Mouse (Mus musculus): ENCODE measurements around the gene Cd6. TPM values are rescaled to one million over a fixed set of nuclear protein-coding genes. Genes with fewer than 3 reads are reported as not detected.

Gene Cd6
- polyA plus RNA-seq, 1 experiment from 2014 or later: not detected

DNA sequence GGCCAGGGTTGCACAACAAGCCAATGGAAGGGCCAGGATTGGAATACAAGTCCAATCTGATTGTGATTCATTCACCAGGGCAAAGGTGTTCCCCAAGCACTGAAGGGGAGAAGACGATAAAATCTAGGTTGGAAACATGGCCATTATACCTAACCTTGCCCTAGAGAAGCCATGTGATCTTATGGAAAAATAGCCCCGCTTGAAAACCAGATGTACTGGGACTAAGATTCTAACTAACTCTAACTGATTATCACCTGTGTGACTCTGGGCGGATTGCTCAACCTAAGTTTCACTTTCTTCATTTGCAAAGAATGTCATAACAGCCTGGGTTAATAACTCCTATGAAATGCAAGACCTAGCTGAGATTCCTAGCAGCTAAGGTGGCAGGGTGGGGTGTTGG, 25.6 kb upstream of the Cd6 start:
- WGBS: 88% methylated on average over 3 of the region's 3 CpGs
- Histone ChIP-seq H3K27me3 (no peaks in the 10 kb centered on the region), H3K4me3 (no peak overlapping the region), H3K9ac (no peak overlapping the region), H3K36me3 (peaks cover 47% of the 10 kb centered on the region), H3K9me3 (replicated peaks) (no peaks in the 10 kb centered on the region), H3K4me2 (replicated peaks) (no peak overlapping the region), H3K4me1 (0 out of 2 replicates have a peak, but pooled peaks cover 4% of the 10 kb centered on the region), H3K27ac (no peak overlapping the region)
- no peak for ATAC-seq (ENCODE audit: low FRiP score)

- H3K9me3 ChIP-seq (replicated peaks): no peaks in the 10 kb centered on the region
- H3K27ac ChIP-seq: 0 out of 2 replicates have a peak overlapping the region, but pooled peaks have one; percentile 2
- no peaks in the 10 kb centered on the region for H3K36me3 ChIP-seq
- H3K9ac ChIP-seq: no peak overlapping the region
- no peak for ATAC-seq (ENCODE audit: low FRiP score)
- peaks cover 3% of the 10 kb centered on the region; the same call in 1 of the 2 replicates for H3K4me1 ChIP-seq
- 45% methylated on average over 3 of the region's 3 CpGs for WGBS
- H3K4me3 ChIP-seq: no peak overlapping the region
- no peak overlapping the region for H3K4me2 ChIP-seq (replicated peaks)
- peaks cover 9% of the 10 kb centered on the region; the same call in 1 of the 2 replicates for H3K27me3 ChIP-seq
Observed at GRCm38 (mm10) chr19:10847311-10848087, 17.6 kb upstream of the Cd6 start.

GRCm38 (mm10) chr19:10846150-10846549, 16.3 kb upstream of the Cd6 start:
- no peaks in the 10 kb centered on the region for H3K9me3 ChIP-seq (replicated peaks)
- WGBS: 63% methylated on average over 7 of the region's 7 CpGs
- H3K4me1 ChIP-seq: peaks cover 10% of the 10 kb centered on the region
- ATAC-seq (ENCODE audit: low FRiP score): peak; percentile 58; the same call in 1 of the 2 replicates
- H3K27me3 ChIP-seq: peaks cover 12% of the 10 kb centered on the region; the same call in 1 of the 2 replicates
- H3K4me2 ChIP-seq (replicated peaks): no peak overlapping the region
- no peak overlapping the region for H3K9ac ChIP-seq
- no peak overlapping the region for H3K4me3 ChIP-seq
- H3K36me3 ChIP-seq: no peaks in the 10 kb centered on the region
- no peak overlapping the region for H3K27ac ChIP-seq

DNA sequence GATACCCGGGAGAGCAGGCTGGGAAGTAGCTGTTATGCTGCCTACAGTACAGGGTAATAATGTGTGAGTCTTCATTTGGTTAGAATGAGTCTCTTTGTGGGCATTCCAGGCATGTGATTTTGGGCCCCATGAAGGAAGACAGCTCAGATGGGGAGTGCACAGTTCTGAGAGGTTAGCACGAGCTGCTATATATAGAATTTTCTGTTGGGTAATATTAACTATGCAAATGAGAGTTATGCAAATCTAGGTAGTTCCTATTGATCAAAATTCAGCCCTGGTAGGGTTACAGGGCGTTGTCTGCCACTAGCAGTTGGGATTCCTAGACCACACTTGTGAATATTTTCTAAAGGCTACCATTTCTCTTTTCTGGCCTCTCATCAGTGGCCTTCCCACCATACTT, 15.6 kb upstream of the Cd6 start:
- Histone ChIP-seq H3K4me3 (no peak overlapping the region), H3K9me3 (replicated peaks) (no peaks in the 10 kb centered on the region), H3K9ac (no peak overlapping the region), H3K27me3 (peaks cover 12% of the 10 kb centered on the region; the same call in 1 of the 2 replicates), H3K36me3 (no peaks in the 10 kb centered on the region), H3K27ac (no peak overlapping the region), H3K4me2 (replicated peaks) (no peak overlapping the region), H3K4me1 (peaks cover 10% of the 10 kb centered on the region)
- WGBS: 75% methylated on average over 3 of the region's 3 CpGs
- no peak for ATAC-seq (ENCODE audit: low FRiP score)

GRCm38 (mm10) chr19:10844206-10844605, 14.3 kb upstream of the Cd6 start:
- no peak overlapping the region for H3K4me2 ChIP-seq (replicated peaks)
- no peak for ATAC-seq (ENCODE audit: low FRiP score)
- H3K27ac ChIP-seq: no peak overlapping the region
- H3K4me3 ChIP-seq: no peak overlapping the region
- H3K4me1 ChIP-seq: peaks cover 10% of the 10 kb centered on the region
- H3K9ac ChIP-seq: no peak overlapping the region
- H3K27me3 ChIP-seq: peaks cover 12% of the 10 kb centered on the region; the same call in 1 of the 2 replicates
- WGBS: 92% methylated on average over 5 of the region's 5 CpGs
- H3K9me3 ChIP-seq (replicated peaks): no peaks in the 10 kb centered on the region
- H3K36me3 ChIP-seq: no peaks in the 10 kb centered on the region

DNA sequence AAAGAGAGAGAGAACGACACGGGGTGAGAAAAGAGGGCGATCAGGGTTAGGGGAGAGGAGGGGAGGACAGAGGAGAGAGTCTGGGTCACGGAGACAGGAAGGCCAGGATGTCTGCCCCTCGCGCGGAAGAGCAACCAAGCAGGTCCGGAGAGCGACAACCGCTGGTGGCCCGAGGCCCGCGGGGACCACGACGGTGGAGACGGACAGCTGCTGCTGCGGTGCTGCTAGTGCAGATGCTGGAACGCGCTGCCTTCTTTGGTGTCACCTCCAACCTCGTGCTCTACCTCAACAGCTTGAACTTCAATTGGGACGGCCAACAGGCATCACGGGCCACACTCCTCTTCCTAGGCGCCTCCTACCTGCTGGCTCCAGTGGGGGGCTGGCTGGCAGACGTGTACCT, 13.1 kb upstream of the Cd6 start:
- ATAC-seq (ENCODE audit: low FRiP score): no peak
- Histone ChIP-seq H3K4me1 (peaks cover 10% of the 10 kb centered on the region), H3K27ac (no peak overlapping the region), H3K4me2 (replicated peaks) (0 out of 2 replicates have a peak overlapping the region, but pooled peaks have one; percentile 11), H3K9me3 (replicated peaks) (no peaks in the 10 kb centered on the region), H3K27me3 (peaks cover 12% of the 10 kb centered on the region; the same call in 1 of the 2 replicates), H3K4me3 (no peak overlapping the region), H3K9ac (no peak overlapping the region), H3K36me3 (no peaks in the 10 kb centered on the region)
- 53% methylated on average over 24 of the region's 24 CpGs for WGBS

DNA sequence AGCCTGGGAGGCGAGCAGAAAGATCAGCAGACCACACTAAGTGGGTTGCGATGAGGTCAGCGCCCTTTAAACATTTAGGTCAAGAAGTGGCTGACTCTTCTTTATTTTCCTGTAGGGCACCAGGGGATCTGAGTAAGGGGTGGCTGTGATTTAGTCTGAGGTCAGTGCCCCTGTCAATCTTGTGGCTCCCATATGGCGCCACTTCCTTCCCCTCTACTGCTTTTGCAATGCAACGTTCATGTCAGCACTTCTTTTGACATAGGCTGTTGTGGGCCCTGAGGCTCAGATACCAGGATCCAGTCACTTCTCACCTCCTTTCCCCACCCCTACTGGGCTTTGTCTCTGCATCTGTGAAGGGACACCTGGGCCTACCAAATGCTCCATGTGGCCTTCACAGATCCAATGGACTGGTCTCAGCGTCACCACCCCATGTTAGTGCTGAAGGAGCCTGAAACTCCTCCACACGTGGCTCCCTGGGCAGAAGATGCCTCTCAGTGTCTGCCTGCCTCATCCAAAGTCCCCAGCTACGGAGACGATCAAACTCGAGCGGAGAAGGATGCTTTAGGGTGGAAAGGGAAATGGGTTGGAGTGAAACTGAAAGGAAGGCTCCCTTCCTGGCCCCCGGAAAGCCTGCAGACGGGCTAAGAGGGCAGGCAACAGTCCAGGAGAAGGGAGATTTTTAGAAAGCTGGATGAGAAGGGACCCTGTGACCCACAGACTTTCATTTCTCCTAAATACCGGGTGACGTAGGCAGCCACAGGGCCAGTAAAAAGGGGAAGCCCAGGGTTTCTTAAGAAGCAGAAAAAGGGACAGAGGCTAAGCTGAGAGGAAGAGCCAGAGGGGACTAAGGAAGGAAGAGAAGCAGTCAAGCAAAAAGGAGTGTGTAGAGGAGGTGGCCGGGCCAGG, 12.1 kb upstream of the Cd6 start:
- H3K4me3 ChIP-seq: no peak overlapping the region
- H3K36me3 ChIP-seq: no peaks in the 10 kb centered on the region
- no peaks in the 10 kb centered on the region for H3K9me3 ChIP-seq (replicated peaks)
- no peak overlapping the region for H3K4me2 ChIP-seq (replicated peaks)
- 40% methylated on average over 16 of the region's 16 CpGs for WGBS
- peaks cover 10% of the 10 kb centered on the region for H3K4me1 ChIP-seq
- no peak overlapping the region for H3K9ac ChIP-seq
- H3K27ac ChIP-seq: no peak overlapping the region
- peaks cover 12% of the 10 kb centered on the region; the same call in 1 of the 2 replicates for H3K27me3 ChIP-seq
- no peak for ATAC-seq (ENCODE audit: low FRiP score)

GRCm38 (mm10) chr19:10839010-10839892, 9.4 kb upstream of the Cd6 start, which contains the start of gene Slc15a3:
Slc15a3 (plus strand) TSS chr19:10839727.
- Histone ChIP-seq H3K4me3 (no peak within 1 kb of the TSS), H3K27me3 (peaks cover 12% of the 10 kb centered on the region; the same call in 1 of the 2 replicates), H3K27ac (no peak within 1 kb of the TSS), H3K36me3 (no peaks in the 10 kb centered on the region), H3K9me3 (replicated peaks) (no peaks in the 10 kb centered on the region), H3K4me1 (peaks cover 7% of the 10 kb centered on the region; the same call in 1 of the 2 replicates), H3K9ac (no peak within 1 kb of the TSS), H3K4me2 (replicated peaks) (no peak within 1 kb of the TSS)
- no peak for ATAC-seq (ENCODE audit: low FRiP score)
- WGBS: 80% methylated on average over 15 of the region's 15 CpGs

DNA sequence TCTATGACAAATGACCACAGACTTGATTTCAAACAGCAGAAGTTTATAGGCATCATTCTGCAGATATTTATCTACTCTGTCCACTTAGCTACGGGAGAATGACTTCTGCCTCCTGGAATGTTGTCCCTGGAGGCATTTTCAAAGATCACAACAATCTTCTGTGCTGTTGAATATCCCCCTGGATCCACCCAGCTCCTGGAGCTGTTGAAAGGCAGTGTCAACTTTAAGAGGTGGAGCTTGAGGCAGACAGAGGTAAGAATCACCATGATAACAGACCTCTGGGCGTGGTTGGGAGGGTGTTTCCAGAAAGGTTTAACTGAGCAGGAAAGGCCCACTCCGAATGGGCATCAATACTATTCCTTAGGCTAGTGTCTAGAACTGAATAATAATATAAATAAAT, 5.8 kb upstream of the Cd6 start:
- H3K4me2 ChIP-seq (replicated peaks): no peak overlapping the region
- H3K9me3 ChIP-seq (replicated peaks): no peaks in the 10 kb centered on the region
- no peaks in the 10 kb centered on the region for H3K27me3 ChIP-seq
- H3K9ac ChIP-seq: no peak overlapping the region
- 59% methylated on average over 3 of the region's 3 CpGs for WGBS
- no peaks in the 10 kb centered on the region for H3K36me3 ChIP-seq
- ATAC-seq (ENCODE audit: low FRiP score): no peak
- no peak overlapping the region for H3K4me3 ChIP-seq
- no peak overlapping the region for H3K27ac ChIP-seq
- H3K4me1 ChIP-seq: no peaks in the 10 kb centered on the region

DNA sequence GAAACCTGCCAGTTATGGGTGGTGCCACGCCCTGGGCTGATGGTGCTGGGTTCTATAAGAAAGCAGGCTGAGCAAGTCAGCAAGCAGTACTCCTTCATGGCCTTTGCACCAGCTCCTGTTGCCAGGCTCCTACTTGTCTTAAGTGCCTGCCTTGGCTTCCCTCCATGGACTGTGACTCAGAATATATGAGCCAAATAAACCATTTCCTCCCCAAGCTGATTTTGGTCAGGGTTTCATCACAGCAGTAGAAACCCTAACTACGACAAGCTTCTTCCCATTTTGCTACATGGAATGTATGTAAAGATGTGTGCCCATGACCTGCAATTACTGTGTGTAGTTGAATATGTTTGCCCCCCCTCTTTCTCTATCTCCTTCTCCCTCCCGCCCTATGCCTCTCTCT, 3.8 kb upstream of the Cd6 start:
- WGBS: 73% methylated on average over 3 of the region's 3 CpGs
- Histone ChIP-seq H3K9me3 (replicated peaks) (no peaks in the 10 kb centered on the region), H3K27me3 (no peaks in the 10 kb centered on the region), H3K36me3 (no peaks in the 10 kb centered on the region), H3K4me3 (no peak overlapping the region), H3K4me1 (no peaks in the 10 kb centered on the region), H3K27ac (no peak overlapping the region), H3K9ac (no peak overlapping the region), H3K4me2 (replicated peaks) (no peak overlapping the region)
- no peak for ATAC-seq (ENCODE audit: low FRiP score)

DNA sequence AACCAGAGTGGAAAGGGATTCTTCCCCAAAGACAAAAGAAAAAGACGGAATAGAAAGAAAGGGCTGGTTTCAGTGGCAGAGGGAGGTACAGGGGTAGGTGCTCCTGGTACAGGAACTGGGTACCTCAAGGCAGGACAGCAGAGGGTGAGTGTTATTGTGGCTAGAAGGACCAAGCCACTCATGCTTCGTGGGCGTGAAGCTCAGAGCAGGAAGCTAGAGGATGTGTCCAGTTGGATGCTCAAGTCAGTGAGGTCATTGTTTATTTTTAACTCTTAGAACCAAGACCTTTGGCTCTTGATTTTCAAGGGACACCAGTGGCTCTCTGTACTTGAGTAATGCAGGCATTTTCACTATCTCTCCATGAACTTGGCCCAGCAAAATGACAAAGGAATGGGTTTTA, 2.2 kb upstream of the Cd6 start:
- H3K27ac ChIP-seq: no peak overlapping the region
- no peak overlapping the region for H3K4me2 ChIP-seq (replicated peaks)
- H3K4me1 ChIP-seq: no peaks in the 10 kb centered on the region
- no peak overlapping the region for H3K9ac ChIP-seq
- 85% methylated on average over 3 of the region's 3 CpGs for WGBS
- no peaks in the 10 kb centered on the region for H3K9me3 ChIP-seq (replicated peaks)
- H3K27me3 ChIP-seq: no peaks in the 10 kb centered on the region
- H3K36me3 ChIP-seq: no peaks in the 10 kb centered on the region
- H3K4me3 ChIP-seq: no peak overlapping the region
- no peak for ATAC-seq (ENCODE audit: low FRiP score)

All from hindbrain, embryonic 12.5 days (tissue).